Mouse (Mus musculus) c-Kit-positive CD71-positive TER-119-negative erythroid progenitor cells, embryonic 14.5 days (primary cell): ENCODE results near the gene Sesn1.
"Not testable (repeated sequence)": the region's sequence is repeated elsewhere in the genome, so short reads cannot be mapped to it uniquely, and the experiment has no call there.

Experiments used
- DNase-seq: peaks from one replicate; pipeline ENCODE4 v3.0.0-alpha.2; 2013; ENCODE audit warnings: low read depth

The Sesn1 gene

GRCm38 (mm10) chr10:41912290-41912994, 102.7 kb downstream of the Sesn1 start:
- DNase-seq, result peak; percentile 89

GRCm38 (mm10) chr10:41926726-41927125, 117.0 kb downstream of the Sesn1 start:
- no peak for DNase-seq

- DNase-seq, result no peak
Measured at GRCm38 (mm10) chr10:41930966-41931365, 121.2 kb downstream of the Sesn1 start.

- no peak for DNase-seq
Measured at GRCm38 (mm10) chr10:41931962-41932361, 122.2 kb downstream of the Sesn1 start.

- DNase-seq, result no peak
Measured at GRCm38 (mm10) chr10:41932943-41933342, 123.2 kb downstream of the Sesn1 start.

GRCm38 (mm10) chr10:41933536-41933935, 123.8 kb downstream of the Sesn1 start:
- DNase-seq, result peak; percentile 53

GRCm38 (mm10) chr10:41934633-41935475, 125.1 kb downstream of the Sesn1 start:
- DNase-seq, result no peak

GRCm38 (mm10) chr10:41935476-41935829, 125.7 kb downstream of the Sesn1 start:
- DNase-seq, result no peak

GRCm38 (mm10) chr10:41936100-41936499, 126.4 kb downstream of the Sesn1 start:
- no peak for DNase-seq

- DNase-seq, result no peak
Measured at GRCm38 (mm10) chr10:41937176-41937575, 127.4 kb downstream of the Sesn1 start.

- DNase-seq, result no peak
Measured at GRCm38 (mm10) chr10:41939090-41939489, 129.4 kb downstream of the Sesn1 start.

GRCm38 (mm10) chr10:41952354-41952753, 142.6 kb downstream of the Sesn1 start:
- DNase-seq, result not testable (repeated sequence)

GRCm38 (mm10) chr10:41952850-41953527, 143.3 kb downstream of the Sesn1 start:
- no peak for DNase-seq

GRCm38 (mm10) chr10:41953528-41953864, 143.8 kb downstream of the Sesn1 start:
- DNase-seq, result no peak

- DNase-seq, result no peak
Measured at GRCm38 (mm10) chr10:41957421-41958225, 147.9 kb downstream of the Sesn1 start.
